Mouse (Mus musculus): Measurements from ENCODE around the gene Trex2.
A peak's percentile ranks its signal among the peaks of the same experiment; 100 is the strongest.

Gene Trex2

DNA sequence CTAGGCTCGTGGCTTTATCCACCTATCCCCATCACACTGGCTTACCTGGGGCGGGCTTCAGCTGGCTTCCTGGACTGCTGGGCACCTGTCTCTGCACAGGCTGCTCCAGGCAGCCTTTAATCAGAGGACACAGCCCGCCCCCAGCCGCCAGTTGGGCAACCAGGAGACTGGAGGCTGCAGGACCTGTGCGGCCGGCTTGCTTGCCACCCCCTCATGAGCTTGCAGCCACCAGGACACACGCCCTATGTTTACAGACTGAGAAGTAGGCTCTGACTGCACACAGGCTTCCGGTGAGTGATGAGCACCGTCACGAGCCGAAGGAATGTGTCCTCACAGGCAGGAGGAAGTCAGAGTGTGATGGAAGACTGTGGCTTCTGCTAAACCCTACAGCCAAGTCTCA, at the start of gene Trex2:
Trex2 (minus strand) TSS at position 93 of the 400 bp plus-strand sequence.
- no peak for DNase-seq (ENCODE audit: low spot score in 2 of 2)

DNA sequence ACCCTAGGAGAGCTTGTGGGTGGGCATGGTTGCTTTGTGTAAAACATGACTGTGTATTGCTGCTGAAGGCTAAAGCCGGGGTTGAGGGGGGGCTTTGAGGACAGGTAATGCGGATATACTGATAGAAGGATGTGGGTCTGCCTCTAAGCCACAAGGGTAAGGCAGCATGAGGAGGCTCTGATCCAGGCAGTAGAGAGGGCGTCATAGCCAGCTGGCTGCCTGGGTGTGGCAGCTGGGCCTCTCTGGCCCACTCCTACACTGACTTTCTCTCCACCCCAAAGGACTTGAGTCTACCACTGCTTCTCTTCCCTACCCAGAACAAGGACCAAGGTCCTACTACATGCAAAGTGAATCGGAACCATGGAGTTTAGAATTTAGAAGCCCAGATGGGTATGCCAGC, 49.7 kb upstream of the Trex2 start:
- no peak for DNase-seq (ENCODE audit: low spot score in 2 of 2)

DNA sequence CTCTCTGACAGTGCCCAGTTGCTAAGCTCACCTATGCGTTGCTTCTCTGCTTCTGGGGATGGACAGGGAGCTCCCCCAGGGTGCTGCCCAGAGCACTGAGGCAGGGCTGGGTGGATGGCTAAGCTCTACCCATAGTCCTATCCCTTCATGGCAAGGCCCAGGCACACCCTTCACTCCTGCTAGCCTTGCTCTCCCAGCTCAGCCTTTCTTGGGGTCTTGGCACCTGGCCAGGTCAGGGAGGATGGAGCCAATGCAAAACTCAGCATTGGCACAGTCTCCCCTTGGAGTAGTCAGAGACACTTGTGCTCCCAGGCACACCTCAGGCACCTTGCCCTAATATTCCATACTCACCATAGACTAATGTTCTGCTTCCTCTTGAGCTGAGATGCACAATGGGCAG, 48.9 kb upstream of the Trex2 start:
- no peak for DNase-seq (ENCODE audit: low spot score in 2 of 2)

DNA sequence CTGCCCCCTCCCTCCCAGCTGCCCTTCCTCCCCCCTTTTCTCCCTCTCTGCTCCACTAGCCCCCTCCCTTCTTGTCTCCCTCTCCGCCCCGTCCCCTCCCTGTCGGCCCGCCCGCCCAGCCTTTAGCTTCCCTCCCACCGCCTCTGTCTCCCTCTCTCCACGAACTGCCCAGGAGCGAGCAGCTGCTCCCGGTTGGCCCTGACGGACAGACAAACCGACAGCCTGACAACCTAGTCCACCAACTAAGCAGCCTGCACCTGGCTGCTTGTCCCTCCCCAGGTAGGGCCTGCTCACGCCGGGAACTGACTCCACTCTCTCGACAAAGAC, 48.3 kb upstream of the Trex2 start, which contains the start of gene Bgn:
Bgn (plus strand) TSS at position 119 of the 327 bp plus-strand sequence.
- no peak for DNase-seq (ENCODE audit: low spot score in 2 of 2)

DNA sequence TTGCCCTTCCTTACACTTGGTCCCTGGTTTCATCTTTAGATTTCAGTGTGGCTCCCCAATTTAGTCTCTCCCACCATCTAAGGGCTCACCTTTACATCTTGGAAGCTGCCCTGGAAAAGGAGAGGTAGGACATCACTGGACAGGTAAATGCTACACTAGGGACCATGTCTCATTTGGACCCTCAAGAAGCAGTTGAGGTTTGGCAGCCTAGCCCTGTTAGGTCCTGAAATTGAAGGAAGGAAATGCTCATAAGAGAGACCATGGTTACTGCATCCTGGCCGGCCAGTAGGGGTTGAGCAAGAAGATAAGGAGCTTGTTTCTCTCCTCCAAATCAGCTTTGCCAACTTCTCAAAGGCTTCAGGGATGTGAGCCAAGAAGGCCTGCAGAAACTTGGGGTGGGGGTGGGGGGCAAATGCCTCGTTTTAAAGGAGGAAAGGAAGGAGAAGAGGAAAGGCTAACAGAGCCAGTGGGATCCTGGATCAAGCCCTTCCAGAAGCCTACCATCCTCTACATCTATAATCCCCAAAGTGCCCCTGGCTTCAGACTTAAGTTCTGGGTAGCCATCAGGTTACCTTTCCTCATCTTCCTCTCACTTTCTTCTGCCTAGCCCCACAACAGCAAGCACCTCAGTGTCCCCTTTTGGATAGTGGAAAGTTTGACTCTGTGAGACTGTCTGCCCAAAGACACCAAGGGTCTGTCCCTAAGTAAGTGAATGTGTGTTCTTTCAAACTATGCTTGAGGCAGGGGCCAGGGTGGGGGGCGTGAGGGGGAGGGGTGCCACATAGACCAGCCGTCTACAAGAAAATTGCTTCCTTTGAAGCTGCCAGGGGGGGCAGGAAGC, 47.7 kb upstream of the Trex2 start:
- DNase-seq (ENCODE audit: low spot score in 2 of 2) = no peak

DNA sequence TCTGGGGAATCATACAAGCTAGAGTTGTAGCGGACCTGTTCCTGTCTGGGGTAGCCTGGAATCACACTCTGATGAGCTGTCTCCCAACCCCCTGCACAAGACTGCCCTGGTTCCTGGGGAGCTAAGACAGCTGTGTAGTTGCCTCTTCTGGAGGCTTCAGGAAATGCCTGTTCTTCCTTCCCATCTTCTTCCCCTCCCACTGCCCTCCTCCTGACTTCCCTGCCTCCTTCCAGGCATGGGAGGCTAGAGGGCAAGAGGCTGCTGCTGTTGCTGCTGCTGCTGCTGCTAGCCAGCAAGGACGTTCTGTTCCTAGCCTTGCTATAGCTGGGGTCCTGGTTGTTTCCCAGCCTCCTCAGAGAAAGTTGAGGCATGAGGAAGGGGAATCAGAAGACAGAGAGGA, 45.2 kb upstream of the Trex2 start:
- DNase-seq (ENCODE audit: low spot score in 2 of 2) = no peak

DNA sequence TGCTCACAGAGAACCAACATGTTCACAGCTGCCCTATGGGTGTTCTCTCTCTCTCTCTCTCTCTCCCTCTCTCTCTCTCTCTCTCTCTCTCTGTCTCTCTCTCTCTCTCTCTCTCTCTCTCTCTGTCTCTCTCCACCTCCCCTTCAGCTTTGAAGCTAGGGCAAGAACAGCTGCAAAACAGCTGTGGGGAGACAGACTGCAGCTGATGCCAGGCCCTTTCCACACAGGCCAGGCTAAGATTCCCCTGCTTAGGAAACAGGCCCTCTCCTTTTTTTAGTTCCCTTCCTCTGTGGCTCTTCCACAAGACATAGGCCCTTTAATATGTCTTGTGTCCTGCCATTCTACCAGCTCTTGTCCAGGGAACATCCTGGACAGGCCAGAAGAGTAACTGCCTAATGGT, 44.5 kb upstream of the Trex2 start:
- DNase-seq (ENCODE audit: low spot score in 2 of 2) = no peak

DNA sequence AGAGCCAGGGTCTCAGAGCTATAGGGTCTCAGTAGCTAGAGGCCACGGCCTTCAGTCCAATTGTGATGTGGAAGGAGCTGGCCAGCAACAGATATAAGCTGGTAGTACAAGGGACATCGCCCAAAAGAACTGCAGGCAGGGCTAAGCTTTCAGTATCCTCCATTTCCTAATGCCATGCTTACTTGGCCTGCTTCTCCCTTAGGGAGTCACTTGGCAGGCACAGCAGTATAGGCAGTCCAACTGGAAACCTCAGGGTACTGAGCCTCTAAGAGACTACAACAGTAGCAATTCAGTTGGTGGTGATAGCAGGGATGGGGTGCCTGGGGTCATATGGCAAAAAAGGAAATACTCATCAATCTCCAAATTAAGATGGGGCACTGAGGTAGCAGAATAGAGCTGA, 42.4 kb upstream of the Trex2 start:
- DNase-seq (ENCODE audit: low spot score in 2 of 2) = no peak

DNA sequence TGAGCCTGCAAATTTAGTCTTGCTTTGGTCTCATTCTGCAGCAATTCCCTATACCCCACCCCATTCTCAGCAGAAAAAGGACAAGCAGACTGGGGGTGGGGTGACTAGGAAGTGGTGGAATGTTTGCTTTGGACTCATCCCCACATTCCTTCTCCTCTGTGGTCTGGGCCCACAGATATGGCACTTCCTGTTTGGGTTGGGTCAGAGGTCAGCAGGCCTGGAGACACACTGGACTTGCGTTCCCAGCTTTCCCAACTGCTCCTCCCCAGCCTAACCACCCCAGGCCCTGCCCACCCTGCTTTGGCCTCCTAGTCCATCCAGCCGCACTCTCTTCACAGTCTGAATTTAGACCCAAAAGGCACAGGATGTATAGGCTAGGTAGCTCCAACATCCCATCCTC, 41.5 kb upstream of the Trex2 start:
- no peak for DNase-seq (ENCODE audit: low spot score in 2 of 2)

DNA sequence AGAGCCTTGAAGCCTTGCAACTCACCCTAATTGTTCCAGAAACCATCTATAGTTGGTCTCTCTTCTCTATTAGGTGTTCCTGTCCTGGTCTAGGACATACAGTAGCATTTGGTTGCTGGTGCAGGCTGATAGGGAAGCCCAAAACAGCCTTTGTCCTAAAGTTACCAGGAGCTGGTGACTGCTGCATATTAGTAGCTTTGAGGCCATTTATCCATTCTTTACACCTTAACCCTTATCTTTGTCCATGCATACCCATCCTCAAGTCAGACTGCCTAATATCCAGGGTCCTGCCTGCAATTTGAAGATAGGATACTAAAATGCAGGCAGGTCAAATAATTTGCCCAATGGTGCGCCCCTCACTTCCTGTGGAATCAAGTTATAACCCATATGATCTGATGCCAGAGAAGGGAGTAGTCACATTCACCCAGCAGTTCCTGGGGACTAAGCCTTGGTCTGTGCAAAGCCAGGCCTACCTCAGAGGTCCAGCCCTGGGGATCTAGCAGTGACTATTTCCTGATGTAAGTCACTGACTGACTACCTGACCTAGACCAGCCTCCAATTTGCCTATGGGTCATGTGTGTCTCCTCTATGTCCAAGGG, 40.6 kb upstream of the Trex2 start:
- no peak for DNase-seq (ENCODE audit: low spot score in 2 of 2)

DNA sequence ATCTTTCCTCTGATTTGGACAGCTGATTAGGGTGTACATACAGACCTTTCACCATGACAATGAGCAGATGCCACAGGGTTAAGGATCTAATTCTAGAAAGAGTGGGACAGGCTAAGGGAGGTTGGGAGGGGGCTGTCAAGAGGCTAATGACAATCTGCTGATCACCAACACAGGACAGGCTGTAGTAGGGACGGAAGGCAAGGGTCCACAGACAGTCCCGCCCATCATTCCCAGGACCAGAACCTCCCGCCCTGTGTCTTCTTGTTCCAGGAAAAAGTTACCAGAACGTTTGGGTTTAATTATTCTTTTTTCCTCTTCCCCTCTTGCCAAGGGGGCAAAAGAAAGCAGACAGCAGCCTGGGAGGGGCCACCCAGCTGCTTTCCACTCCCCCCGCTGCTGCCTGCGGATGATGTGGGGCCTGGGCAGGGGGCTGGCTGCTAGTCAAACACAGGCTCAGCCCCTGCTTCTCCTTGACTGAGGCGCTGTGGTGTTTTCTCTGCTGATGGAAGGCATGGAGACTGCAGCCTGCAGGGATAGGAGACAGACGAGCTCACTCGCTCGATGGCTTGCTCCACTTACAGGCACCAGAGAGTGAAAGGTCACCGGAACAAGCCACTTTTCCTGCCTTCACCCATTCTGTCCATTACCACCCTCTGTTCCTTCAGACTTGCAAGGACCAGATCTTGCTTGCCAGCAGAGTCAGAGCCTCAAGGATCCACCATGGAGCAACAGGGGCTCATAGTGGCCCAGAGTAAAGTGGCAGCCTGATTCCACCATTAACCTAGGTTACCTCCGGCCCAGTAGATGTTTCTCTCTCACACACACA, 39.4 kb upstream of the Trex2 start:
- DNase-seq (ENCODE audit: low spot score in 2 of 2) = no peak

DNA sequence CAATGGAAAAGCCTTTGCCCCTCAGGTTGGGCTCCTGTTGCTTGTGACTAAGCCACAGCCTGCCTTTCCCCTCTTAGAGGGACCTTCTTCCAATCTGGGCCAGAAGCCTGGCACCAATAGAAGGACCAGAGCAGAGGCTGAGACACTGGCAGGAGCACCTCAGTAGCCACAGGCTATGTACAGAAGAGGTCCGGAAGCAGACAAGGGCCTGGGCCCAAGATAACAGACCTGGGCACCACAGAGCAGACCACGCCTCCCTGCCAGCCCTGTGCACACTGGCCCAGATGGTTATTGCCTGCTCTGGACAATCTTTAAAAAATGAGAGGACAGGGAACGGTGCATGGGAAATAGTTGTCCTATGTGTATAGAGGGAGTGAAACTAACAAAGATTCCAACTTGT, 36.6 kb upstream of the Trex2 start:
- no peak for DNase-seq (ENCODE audit: low spot score in 2 of 2)

DNA sequence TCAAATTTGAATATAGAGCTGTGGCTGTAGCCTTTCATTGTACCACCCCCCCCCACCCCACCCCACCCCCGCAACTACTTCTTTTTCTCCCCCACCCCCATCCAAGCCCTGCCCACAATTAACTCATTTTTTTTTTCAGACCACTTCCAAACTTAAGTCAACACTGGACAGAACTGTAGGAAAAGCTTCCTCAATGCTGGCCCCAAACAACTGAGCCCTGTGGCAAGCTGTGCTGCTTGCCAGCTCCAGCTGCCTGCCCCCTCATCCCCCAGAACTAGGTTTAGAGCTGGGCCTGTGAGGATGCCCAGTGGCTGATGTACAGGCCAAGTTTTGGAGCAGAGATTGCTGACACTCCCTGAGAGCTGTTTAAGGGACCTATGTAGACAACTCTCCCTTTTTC, 33.6 kb upstream of the Trex2 start:
- DNase-seq (ENCODE audit: low spot score in 2 of 2) = no peak

DNA sequence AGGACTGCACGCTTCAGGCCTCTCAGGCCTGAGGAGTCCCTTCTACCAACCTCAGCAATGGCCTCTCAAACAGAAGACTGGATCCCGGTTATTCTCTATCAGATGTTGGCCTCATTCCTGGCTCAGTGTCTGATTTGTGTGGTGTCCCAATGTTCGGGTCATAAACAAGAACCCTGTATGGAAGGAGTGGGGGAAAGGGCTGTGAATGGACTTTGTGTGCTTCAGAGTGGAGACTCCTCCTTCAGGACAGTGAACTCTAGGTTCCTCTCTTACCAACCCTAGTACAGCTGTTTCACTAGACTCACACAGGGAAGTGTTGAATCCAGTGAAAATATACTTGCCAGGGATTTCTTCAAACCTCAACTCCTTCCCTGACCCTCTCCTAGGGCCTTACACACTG, 33.2 kb upstream of the Trex2 start:
- no peak for DNase-seq (ENCODE audit: low spot score in 2 of 2)

DNA sequence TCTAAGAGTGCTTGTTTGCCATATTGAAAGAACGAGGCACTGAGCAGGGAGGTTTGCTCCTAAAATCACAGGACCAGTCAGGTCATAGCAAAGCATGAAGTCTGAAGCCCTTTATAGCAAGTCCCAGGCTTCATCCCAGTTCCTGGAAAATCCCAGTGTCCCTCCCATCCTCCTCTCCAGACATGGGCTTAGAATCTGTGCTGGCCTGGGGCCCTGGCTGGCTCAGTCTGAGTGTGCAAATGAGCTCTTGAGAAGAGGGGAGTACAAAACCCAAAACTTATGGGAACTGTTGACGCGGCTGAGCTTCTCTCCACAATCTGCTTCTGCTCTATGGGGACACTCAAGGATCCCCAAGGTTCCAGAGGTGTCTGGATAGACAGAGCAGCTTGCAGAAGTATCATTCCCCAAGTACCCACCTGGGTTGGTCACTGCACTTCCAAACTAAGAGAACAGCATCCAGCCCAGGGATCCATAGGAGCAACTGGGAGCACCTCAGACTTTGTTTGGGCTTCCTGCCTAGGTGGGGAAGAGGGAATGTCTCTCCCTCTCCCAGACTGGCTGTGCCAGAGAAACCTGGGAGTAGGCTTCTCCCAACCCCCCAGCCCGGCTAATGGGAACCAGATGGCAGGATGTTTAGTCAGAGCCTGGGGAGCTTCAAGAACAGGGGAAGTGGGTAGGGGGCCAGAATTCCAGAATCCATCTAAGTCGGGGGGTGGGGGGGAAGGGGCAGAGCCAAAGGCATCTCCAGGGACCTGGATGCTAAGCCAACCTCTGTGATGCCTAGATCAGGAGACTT, 32.5 kb upstream of the Trex2 start:
- DNase-seq (ENCODE audit: low spot score in 2 of 2) = no peak

DNA sequence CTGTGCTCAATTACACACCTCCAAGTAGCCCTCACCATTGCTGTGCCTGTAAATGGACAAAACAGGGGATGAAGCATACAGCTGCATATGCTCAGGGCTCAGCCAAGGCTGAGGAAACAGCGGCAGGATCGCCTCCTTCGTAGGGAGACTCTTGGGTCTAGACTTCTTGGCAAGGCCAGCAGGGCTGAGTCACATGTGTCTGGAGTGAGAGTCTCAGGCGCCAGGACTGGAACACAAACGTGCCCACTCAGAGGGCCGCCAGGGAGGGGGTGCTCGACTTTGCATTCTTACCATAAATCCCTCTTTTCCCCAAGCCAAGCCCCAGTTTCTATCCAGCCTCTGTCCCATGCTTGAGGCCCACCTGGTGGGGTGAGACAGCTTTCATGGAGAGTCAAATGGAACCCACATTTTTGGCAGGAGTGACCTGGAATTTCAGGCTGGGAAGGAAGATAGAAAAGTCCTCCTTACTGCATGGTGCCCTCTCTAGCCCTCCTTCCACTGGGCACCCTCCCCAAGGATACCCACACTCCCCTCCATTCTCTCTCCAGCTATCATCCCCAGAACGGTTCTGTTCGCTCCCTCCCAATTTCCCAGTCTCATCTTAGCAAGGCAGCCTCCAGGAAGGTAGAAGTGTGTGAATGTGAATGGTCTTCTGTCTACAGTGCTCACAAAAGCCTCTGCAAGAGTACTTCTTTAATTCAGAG, 30.5 kb upstream of the Trex2 start:
- no peak for DNase-seq (ENCODE audit: low spot score in 2 of 2)

DNA sequence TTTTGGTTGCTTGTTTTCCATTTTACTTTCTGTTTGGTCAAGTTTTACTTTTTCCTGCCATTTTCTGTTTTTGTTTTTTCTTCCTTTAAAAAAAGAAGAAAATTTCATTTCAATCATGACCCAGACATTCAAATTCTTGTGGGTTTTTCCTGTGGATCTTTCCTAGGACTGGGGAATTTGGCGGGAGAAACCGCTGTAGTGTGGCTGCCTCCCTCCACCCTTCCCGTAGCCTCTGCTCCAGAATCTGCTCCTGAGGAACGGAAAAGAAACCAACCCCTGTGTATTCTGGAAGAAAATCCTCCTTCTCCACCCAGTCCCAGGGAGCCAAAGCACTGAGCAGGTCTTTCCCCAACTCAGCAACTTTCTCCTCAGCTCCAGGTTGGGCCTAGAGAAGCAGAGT, 25.6 kb upstream of the Trex2 start:
- no peak for DNase-seq (ENCODE audit: low spot score in 2 of 2)

DNA sequence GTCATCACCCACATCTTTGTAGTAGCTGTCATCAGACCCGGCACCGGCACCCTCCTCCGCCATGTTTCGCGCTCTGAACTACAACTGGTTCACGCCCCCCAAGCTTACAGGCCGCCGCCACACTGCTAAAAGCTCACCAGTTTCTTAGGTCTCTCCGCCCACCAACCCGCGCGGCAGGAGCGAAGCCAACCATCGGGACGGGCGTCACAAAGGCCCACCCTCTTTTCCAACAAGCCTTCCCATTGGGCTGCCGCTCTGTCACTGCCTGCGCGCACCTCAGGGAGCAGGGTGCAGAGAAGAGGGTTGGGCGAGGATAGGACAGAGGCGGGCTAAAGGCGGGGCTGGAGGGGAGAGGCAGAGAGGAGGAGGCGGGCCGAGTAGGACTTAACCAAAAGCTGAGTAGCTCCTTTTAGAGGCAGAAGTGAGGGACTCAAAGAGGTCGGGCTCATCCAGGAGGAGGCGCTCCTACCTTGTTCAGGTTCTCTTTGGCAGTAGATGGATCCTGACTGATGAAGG, 23.8 kb upstream of the Trex2 start, which contains the start of gene Haus7:
Haus7 (minus strand) TSS at position 168 of the 516 bp plus-strand sequence.
- peak; percentile 63 to 90 for DNase-seq (ENCODE audit: low spot score in 2 of 2)

DNA sequence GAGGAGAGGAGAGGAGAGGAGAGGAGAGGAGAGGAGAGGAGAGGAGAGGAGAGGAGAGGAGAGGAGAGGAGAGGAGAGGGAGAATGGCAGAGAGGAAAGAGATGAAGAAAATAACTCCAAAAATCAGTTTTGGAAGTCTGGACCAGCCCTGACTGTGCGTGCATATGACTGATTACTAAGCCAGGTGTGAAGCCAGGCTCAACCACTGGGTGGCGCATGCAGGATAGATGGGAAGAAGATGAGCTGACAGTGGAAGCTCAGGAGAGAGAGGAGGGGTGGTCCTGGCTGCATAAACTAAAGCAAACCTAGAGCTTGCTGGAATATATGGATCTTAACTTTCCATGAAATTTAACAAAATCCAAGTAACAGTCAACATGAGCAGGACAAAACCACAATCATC, 16.8 kb upstream of the Trex2 start:
- peak; percentile 50 to 76 for DNase-seq (ENCODE audit: low spot score in 2 of 2)

DNA sequence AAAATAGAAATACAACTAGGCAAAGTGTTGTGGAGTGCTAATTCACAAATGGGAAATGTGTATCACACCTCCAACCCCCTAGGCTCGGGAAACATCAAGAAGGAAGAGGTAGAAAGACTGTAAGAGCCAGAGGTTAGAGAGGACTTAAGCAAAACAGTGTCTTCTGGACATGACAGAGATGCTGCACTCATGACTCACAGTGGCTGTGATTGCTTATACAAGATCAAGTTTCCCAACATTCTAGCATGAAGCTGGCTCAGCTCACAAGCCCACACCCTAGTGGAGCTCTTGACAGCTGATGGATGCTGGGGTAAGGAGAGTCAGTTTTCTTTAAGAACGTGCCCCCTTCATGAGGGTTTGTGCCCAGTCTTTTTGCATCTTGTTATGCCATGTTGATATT, 6.3 kb upstream of the Trex2 start:
- DNase-seq (ENCODE audit: low spot score in 2 of 2) = no peak

DNA sequence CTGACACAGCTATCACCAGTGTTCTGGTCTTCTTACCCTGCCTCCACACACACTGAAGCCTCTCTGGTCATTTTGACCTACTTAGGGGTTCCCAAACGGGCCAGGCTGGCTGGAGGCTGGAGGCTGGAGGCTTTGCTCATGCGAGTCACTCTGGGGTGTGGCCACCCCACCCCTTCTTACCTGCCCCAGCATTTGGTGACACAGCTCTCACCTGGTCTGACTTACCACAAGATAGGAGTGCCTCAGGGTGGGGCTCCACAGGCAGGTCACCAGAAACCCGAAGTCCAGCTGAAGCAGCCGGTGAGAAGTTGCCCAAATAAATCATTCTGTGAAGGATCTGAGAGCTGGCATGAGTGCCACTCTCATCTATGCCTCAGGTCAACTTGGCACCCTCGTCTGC, 2.3 kb downstream of the Trex2 start:
- no peak for DNase-seq (ENCODE audit: low spot score in 2 of 2)
